Mouse (Mus musculus) ES-E14 (cell line): ENCODE measurements around the gene Emc4.

ENCODE experiments used
- MAFK ChIP-seq: IDR thresholded peaks from 2 replicates; pipeline ENCODE4 v1.6.1; 2014; ENCODE audit warnings: mild to moderate bottlenecking, low read depth, low read length, inconsistent platforms; ENCODE audit not compliant: insufficient read depth
- ZNF384 ChIP-seq: IDR thresholded peaks from 2 replicates; pipeline ENCODE4 v1.6.1; 2012; ENCODE audit warnings: low read depth, low read length, inconsistent platforms

GRCm38 (mm10) chr2:112318905-112319304, 48.9 kb downstream of the Emc4 start:
- no peak for TF ChIP-seq MAFK
- TF ChIP-seq ZNF384 = no peak
